Mouse (Mus musculus): ENCODE results near the gene Atp5j. TPM values are rescaled to one million over a fixed set of nuclear protein-coding genes. Genes with fewer than 3 reads are reported as not detected.

The Atp5j gene
- polyA plus RNA-seq, 1 experiment from 2014 or later = 805 TPM

- Histone ChIP-seq H3K9ac (replicated peaks) (no peak overlapping the region), H3K27ac (ENCODE audit: low read depth) (no peak overlapping the region), H3K27me3 (ENCODE audit: insufficient read depth, low read length) (no peaks in the 10 kb centered on the region), H3K36me3 (replicated peaks; ENCODE audit: insufficient read depth, low read length) (no peaks in the 10 kb centered on the region), H3K4me1 (ENCODE audit: insufficient read depth) (0 out of 2 replicates have a peak, but pooled peaks cover under 1% of the 10 kb centered on the region), H3K4me3 (ENCODE audit: low read depth, low read length) (no peak overlapping the region), H3K4me2 (ENCODE audit: low read depth, low read length) (peak overlapping the region; percentile 44), H3K9me3 (ENCODE audit: low read length) (no peaks in the 10 kb centered on the region)
- DNase-seq (no peak), ATAC-seq (no peak)
- 30% methylated on average over 8 of the region's 8 CpGs for WGBS (ENCODE audit: insufficient replicate concordance)
- TF ChIP-seq EP300 (IDR thresholded peaks at IDR 0.05; ENCODE audit: low read depth) = no peak
- TF ChIP-seq CTCF (IDR thresholded peaks at IDR 0.05; ENCODE audit: low read depth) = no peak
These were observed 20.9 kb downstream of the Atp5j start for GRCm38 (mm10) chr16:84814511-84814910.

DNA sequence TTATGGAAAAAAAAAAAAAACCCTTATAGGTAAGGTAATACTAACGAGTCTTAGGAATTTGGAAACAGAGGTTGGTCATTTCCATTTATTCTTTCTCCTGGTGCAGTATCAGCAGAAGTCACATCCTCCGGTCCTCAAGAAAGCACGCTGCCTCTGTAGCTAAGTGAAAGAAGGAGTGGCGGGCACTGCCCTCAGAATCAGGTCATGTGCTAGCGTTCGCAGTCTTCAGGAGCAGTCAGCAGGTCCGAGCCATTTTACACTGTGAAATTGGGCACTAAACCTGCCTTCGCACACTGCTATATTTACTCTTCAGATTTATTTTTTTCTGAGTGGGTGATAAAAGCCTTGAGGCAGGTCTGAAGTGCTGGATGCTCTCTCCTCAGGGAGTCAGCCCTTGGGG, 21.6 kb downstream of the Atp5j start:
- WGBS (ENCODE audit: insufficient replicate concordance) = 61% methylated on average over 8 of the region's 8 CpGs

DNA sequence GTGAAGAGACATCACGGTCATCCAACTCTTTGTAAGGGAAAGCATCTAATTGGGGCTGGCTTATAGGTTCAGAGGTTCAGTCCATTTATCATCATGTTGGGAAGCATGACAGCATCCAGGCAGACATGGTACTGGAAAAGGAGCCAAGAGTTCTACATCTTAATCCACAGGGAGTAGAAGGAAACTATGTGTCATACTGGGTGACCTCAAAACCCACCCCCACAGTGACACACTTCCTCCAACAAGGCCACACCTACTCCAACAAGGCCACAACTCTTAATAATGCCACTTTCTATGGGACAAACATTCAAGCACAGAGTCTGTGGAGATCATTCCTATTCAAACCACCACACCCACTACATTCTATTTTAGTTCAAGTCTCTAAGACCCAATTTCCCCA, 25.2 kb downstream of the Atp5j start:
- no peak for TF ChIP-seq EP300 (IDR thresholded peaks at IDR 0.05; ENCODE audit: low read depth)
- no peak for TF ChIP-seq CTCF (IDR thresholded peaks at IDR 0.05; ENCODE audit: low read depth)
- WGBS (ENCODE audit: insufficient replicate concordance) = 73% methylated on average over 1 of the region's 1 CpGs
- Histone ChIP-seq H3K9me3 (ENCODE audit: low read length) (no peaks in the 10 kb centered on the region), H3K4me1 (ENCODE audit: insufficient read depth) (0 out of 2 replicates have a peak, but pooled peaks cover 5% of the 10 kb centered on the region), H3K27ac (ENCODE audit: low read depth) (no peak overlapping the region), H3K4me2 (ENCODE audit: low read depth, low read length) (no peak overlapping the region), H3K4me3 (ENCODE audit: low read depth, low read length) (no peak overlapping the region), H3K9ac (replicated peaks) (no peak overlapping the region), H3K36me3 (replicated peaks; ENCODE audit: insufficient read depth, low read length) (no peaks in the 10 kb centered on the region), H3K27me3 (ENCODE audit: insufficient read depth, low read length) (no peaks in the 10 kb centered on the region)
- DNase-seq (no peak), ATAC-seq (no peak)

More for the DNA sequence above, 21.6 kb downstream of the Atp5j start:
- TF ChIP-seq CTCF (IDR thresholded peaks at IDR 0.05; ENCODE audit: low read depth) = no peak
- TF ChIP-seq EP300 (IDR thresholded peaks at IDR 0.05; ENCODE audit: low read depth) = no peak
- H3K4me3 ChIP-seq (ENCODE audit: low read depth, low read length) = no peak overlapping the region
- H3K9ac ChIP-seq (replicated peaks) = no peak overlapping the region
- H3K4me2 ChIP-seq (ENCODE audit: low read depth, low read length) = peak overlapping the region; percentile 44; the same call in 1 of the 2 replicates
- H3K27ac ChIP-seq (ENCODE audit: low read depth) = no peak overlapping the region
- no peaks in the 10 kb centered on the region for H3K27me3 ChIP-seq (ENCODE audit: insufficient read depth, low read length)
- no peaks in the 10 kb centered on the region for H3K36me3 ChIP-seq (replicated peaks; ENCODE audit: insufficient read depth, low read length)
- ATAC-seq = no peak
- H3K4me1 ChIP-seq (ENCODE audit: insufficient read depth) = 0 out of 2 replicates have a peak, but pooled peaks cover 2% of the 10 kb centered on the region
- DNase-seq = no peak
- no peaks in the 10 kb centered on the region for H3K9me3 ChIP-seq (ENCODE audit: low read length)

GRCm38 (mm10) chr16:84807874-84808273, 27.6 kb downstream of the Atp5j start:
- H3K27me3 ChIP-seq (ENCODE audit: insufficient read depth, low read length) = no peaks in the 10 kb centered on the region
- H3K27ac ChIP-seq (ENCODE audit: low read depth) = no peak overlapping the region
- TF ChIP-seq EP300 (IDR thresholded peaks at IDR 0.05; ENCODE audit: low read depth) = no peak
- TF ChIP-seq CTCF (IDR thresholded peaks at IDR 0.05; ENCODE audit: low read depth) = no peak
- no peak overlapping the region for H3K9ac ChIP-seq (replicated peaks)
- H3K4me2 ChIP-seq (ENCODE audit: low read depth, low read length) = no peak overlapping the region
- H3K36me3 ChIP-seq (replicated peaks; ENCODE audit: insufficient read depth, low read length) = no peaks in the 10 kb centered on the region
- 82% methylated on average over 7 of the region's 7 CpGs for WGBS (ENCODE audit: insufficient replicate concordance)
- no peaks in the 10 kb centered on the region for H3K9me3 ChIP-seq (ENCODE audit: low read length)
- H3K4me1 ChIP-seq (ENCODE audit: insufficient read depth) = 0 out of 2 replicates have a peak, but pooled peaks cover 7% of the 10 kb centered on the region
- no peak overlapping the region for H3K4me3 ChIP-seq (ENCODE audit: low read depth, low read length)
- no peak for ATAC-seq
- DNase-seq = no peak

- peak overlapping the region; percentile 80; the same call in 1 of the 2 replicates for H3K27ac ChIP-seq (ENCODE audit: low read depth)
- H3K4me2 ChIP-seq (ENCODE audit: low read depth, low read length) = peak overlapping the region; percentile 10; the same call in 1 of the 2 replicates
- DNase-seq = no peak
- H3K4me3 ChIP-seq (ENCODE audit: low read depth, low read length) = no peak overlapping the region
- H3K36me3 ChIP-seq (replicated peaks; ENCODE audit: insufficient read depth, low read length) = no peaks in the 10 kb centered on the region
- H3K4me1 ChIP-seq (ENCODE audit: insufficient read depth) = 0 out of 2 replicates have a peak, but pooled peaks cover 11% of the 10 kb centered on the region
- no peaks in the 10 kb centered on the region for H3K27me3 ChIP-seq (ENCODE audit: insufficient read depth, low read length)
- H3K9me3 ChIP-seq (ENCODE audit: low read length) = no peaks in the 10 kb centered on the region
- no peak overlapping the region for H3K9ac ChIP-seq (replicated peaks)
- TF ChIP-seq CTCF (IDR thresholded peaks at IDR 0.05; ENCODE audit: low read depth) = no peak
- WGBS (ENCODE audit: insufficient replicate concordance) = 70% methylated on average over 3 of the region's 3 CpGs
- peak; percentile 84 for ATAC-seq
These were observed 29.2 kb downstream of the Atp5j start for GRCm38 (mm10) chr16:84806175-84806574.

DNA sequence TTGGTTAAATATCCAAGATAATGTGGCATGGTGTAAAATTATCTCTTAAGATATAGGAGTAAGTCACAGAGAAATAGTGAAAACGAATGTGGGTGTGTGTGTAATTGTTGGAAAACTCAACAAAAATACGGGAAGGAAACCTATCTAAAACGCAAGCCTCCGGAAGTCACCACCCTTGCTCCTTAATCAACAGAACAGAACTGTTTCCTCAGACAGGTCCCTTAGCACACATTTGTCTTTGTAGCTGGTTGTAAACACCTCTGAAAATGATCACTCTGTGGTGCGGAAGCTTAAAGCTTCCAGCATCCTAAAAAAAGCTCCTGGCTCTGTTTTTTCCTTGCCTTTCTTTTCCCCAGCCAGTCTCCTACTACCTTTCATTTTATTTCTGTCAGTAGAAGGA, 30.6 kb downstream of the Atp5j start:
- H3K9me3 ChIP-seq (ENCODE audit: low read length) = no peaks in the 10 kb centered on the region
- H3K4me1 ChIP-seq (ENCODE audit: insufficient read depth) = 0 out of 2 replicates have a peak, but pooled peaks cover 11% of the 10 kb centered on the region
- WGBS (ENCODE audit: insufficient replicate concordance) = 64% methylated on average over 5 of the region's 5 CpGs
- no peak for DNase-seq
- no peak overlapping the region for H3K27ac ChIP-seq (ENCODE audit: low read depth)
- H3K9ac ChIP-seq (replicated peaks) = no peak overlapping the region
- TF ChIP-seq EP300 (IDR thresholded peaks at IDR 0.05; ENCODE audit: low read depth) (peak; percentile 41; the same call in 1 of the 2 replicates), CTCF (IDR thresholded peaks at IDR 0.05; ENCODE audit: low read depth) (no peak)
- H3K4me3 ChIP-seq (ENCODE audit: low read depth, low read length) = no peak overlapping the region
- H3K4me2 ChIP-seq (ENCODE audit: low read depth, low read length) = no peak overlapping the region
- H3K27me3 ChIP-seq (ENCODE audit: insufficient read depth, low read length) = no peaks in the 10 kb centered on the region
- no peaks in the 10 kb centered on the region for H3K36me3 ChIP-seq (replicated peaks; ENCODE audit: insufficient read depth, low read length)
- no peak for ATAC-seq
